Mouse (Mus musculus) brain, embryonic 14.5 days (tissue): Measurements from ENCODE around the gene Pitpnc1.

Experiments used
- CTCF ChIP-seq: fragments of 200-500 bp; IDR thresholded peaks from 2 replicates; pipeline ENCODE4 v1.5.1; 2012; ENCODE audit warnings: inconsistent platforms, mild to moderate bottlenecking, moderate library complexity, borderline replicate concordance; ENCODE audit not compliant: insufficient read depth, insufficient read length; ENCODE audit errors: extremely low read depth
- POLR2A ChIP-seq: fragments of 200-500 bp; IDR thresholded peaks from 2 replicates; pipeline ENCODE4 v1.6.1; 2012; ENCODE audit warnings: mild to moderate bottlenecking, inconsistent platforms, borderline replicate concordance; ENCODE audit not compliant: poor library complexity, insufficient read depth, insufficient read length, severe bottlenecking; ENCODE audit errors: extremely low read depth

DNA sequence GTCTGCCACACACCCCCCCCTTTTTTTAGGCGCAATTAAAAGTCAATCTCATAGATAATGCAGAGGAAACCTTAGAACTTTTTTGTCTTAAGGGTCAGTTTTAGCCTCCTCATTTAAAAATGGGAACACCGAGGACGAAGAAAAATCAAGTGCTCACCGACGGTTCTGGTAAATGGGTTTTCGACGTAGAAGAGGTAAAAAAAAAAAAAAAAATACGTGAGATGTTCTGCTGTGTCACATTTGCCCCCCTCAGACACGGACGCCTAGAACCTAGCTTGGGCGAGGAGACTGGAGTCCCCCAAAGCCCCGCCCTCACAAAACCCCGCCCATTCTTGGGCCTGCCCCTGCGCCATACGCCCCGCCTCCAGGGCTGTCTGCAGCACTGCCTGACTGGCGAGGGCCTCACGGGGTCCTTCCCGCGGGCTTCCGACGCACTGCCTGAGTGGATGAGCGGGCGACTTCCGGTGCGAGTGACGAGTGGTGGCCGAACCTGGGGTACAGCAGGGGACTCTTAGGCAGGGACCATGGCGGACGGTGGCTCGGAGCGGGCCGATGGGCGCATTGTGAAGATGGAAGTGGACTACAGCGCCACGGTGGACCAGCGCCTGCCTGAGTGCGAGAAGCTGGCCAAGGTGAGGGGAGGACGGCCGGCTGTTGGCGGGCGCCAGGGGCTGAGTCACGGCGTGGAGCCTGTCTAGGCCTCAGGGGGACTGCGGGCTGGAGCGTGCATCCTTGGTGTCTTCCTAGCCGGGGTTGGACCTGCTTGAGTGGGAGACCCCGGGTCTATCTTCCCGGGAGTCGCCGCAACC lies 8.8 kb upstream of the Pitpnc1 start, which contains the start of gene Psmd12:
- TF ChIP-seq POLR2A = peak; percentile 38; the same call in 1 of the 2 replicates
- TF ChIP-seq CTCF = no peak
